16 mouse cellular contexts compared by ENCODE assay signal in genomic region chr17:65700060-65700459, GRCm38 (mm10). TPM values are rescaled to one million over a fixed set of nuclear protein-coding genes. Genes with fewer than 3 reads are reported as not detected.
DNase-seq lines count a peak whose midpoint lies in the region; ATAC-seq lines count a peak whose summit lies in the region.
"Had no signal": no experiment of that assay in that cellular context is flagged by ENCODE, and none has a peak within 500 bp of the region (broad histone marks: within the 10 kb centered on the region; RNA-seq: fewer than 3 reads in every experiment).

No protein-coding gene starts in this region.

- H3K4me1 ChIP-seq in embryonic facial prominence, embryonic 13.5 days: peaks cover 29% of the 10 kb centered on the region
- H3K4me1 ChIP-seq in hindbrain, embryonic 15.5 days (replicated peaks): peaks cover 33% of the 10 kb centered on the region
- peaks cover 11% of the 10 kb centered on the region for H3K4me1 ChIP-seq in neural tube, embryonic 11.5 days (ENCODE audit: control insufficient read depth, insufficient read depth, low read length)
- H3K4me1 ChIP-seq: stomach, embryonic 15.5 days had no signal

- H3K9ac ChIP-seq in embryonic facial prominence, embryonic 13.5 days: no peak overlapping the region
- H3K9ac ChIP-seq in hindbrain, embryonic 15.5 days: no peak overlapping the region
- H3K9ac ChIP-seq in neural tube, embryonic 11.5 days (ENCODE audit: low read length): no peak overlapping the region
- H3K9ac ChIP-seq: embryonic facial prominence, embryonic 12.5 days; limb, embryonic 15.5 days; stomach, embryonic 15.5 days had no signal

- H3K36me3 ChIP-seq in embryonic facial prominence, embryonic 13.5 days: 0 out of 2 replicates have a peak, but pooled peaks cover 1% of the 10 kb centered on the region
- no peaks in the 10 kb centered on the region for H3K36me3 ChIP-seq in hindbrain, embryonic 15.5 days
- no peaks in the 10 kb centered on the region for H3K36me3 ChIP-seq in neural tube, embryonic 11.5 days (ENCODE audit: control insufficient read depth, insufficient read depth, low read length)
- H3K36me3 ChIP-seq: embryonic facial prominence, embryonic 12.5 days; stomach, embryonic 15.5 days had no signal

- H3K4me3 ChIP-seq in embryonic facial prominence, embryonic 13.5 days: no peak overlapping the region
- no peak overlapping the region for H3K4me3 ChIP-seq in hindbrain, embryonic 15.5 days
- H3K4me3 ChIP-seq in neural tube, embryonic 11.5 days (ENCODE audit: low read depth, low read length): no peak overlapping the region
- H3K4me3 ChIP-seq: embryonic facial prominence, embryonic 12.5 days; limb, embryonic 15.5 days; stomach, embryonic 15.5 days had no signal

- DNase-seq in embryo, embryonic 11 days: peak; percentile 56
- no peak for DNase-seq in embryo, embryonic 9.5 days (ENCODE audit: extremely low spot score)
- peak; percentile 53 for DNase-seq in neural tube, embryonic 11.5 days (ENCODE audit: low spot score)
- DNase-seq in lung, postnatal 10 days: no peak
- no peak for DNase-seq in left cerebral cortex, adult 18-20 months (ENCODE audit: low spot score in 2 of 2)
- DNase-seq: gastrocnemius, postnatal 10 days; right cerebral cortex, postnatal 14 days had no signal

- peak overlapping the region; percentile 64; the same call in 1 of the 2 replicates for H3K27ac ChIP-seq in embryonic facial prominence, embryonic 13.5 days
- peak overlapping the region; percentile 77 for H3K27ac ChIP-seq in hindbrain, embryonic 15.5 days (replicated peaks)
- H3K27ac ChIP-seq in neural tube, embryonic 11.5 days (ENCODE audit: low read depth, low read length): peak overlapping the region; percentile 83
- H3K27ac ChIP-seq: limb, embryonic 15.5 days; stomach, embryonic 15.5 days had no signal

- H3K27me3 ChIP-seq in embryonic facial prominence, embryonic 13.5 days: no peaks in the 10 kb centered on the region
- no peaks in the 10 kb centered on the region for H3K27me3 ChIP-seq in hindbrain, embryonic 15.5 days
- no peaks in the 10 kb centered on the region for H3K27me3 ChIP-seq in neural tube, embryonic 11.5 days (ENCODE audit: control insufficient read depth, insufficient read depth, low read length)
- H3K27me3 ChIP-seq: embryonic facial prominence, embryonic 12.5 days; limb, embryonic 15.5 days; stomach, embryonic 15.5 days had no signal

- 50% methylated on average over 4 of the region's 4 CpGs for WGBS in embryonic facial prominence, embryonic 13.5 days
- WGBS in hindbrain, embryonic 15.5 days: 32% methylated on average over 4 of the region's 4 CpGs
- WGBS in neural tube, embryonic 11.5 days: 46% methylated on average over 4 of the region's 4 CpGs

- no peak overlapping the region for H3K4me2 ChIP-seq in embryonic facial prominence, embryonic 13.5 days
- H3K4me2 ChIP-seq in hindbrain, embryonic 15.5 days: no peak overlapping the region
- no peak overlapping the region for H3K4me2 ChIP-seq in neural tube, embryonic 11.5 days (ENCODE audit: low read depth)
- H3K4me2 ChIP-seq: embryonic facial prominence, embryonic 12.5 days; limb, embryonic 15.5 days; stomach, embryonic 15.5 days had no signal

- no peaks in the 10 kb centered on the region for H3K9me3 ChIP-seq in embryonic facial prominence, embryonic 13.5 days
- H3K9me3 ChIP-seq in hindbrain, embryonic 15.5 days: no peaks in the 10 kb centered on the region
- H3K9me3 ChIP-seq in neural tube, embryonic 11.5 days (ENCODE audit: control insufficient read depth, low read length): no peaks in the 10 kb centered on the region
- H3K9me3 ChIP-seq: embryonic facial prominence, embryonic 12.5 days; limb, embryonic 15.5 days; stomach, embryonic 15.5 days had no signal

- no peak for ATAC-seq in embryonic facial prominence, embryonic 13.5 days (ENCODE audit: insufficient number of reproducible peaks, insufficient read depth, low FRiP score, low TSS enrichment, low read depth)
- peak; percentile 19; the same call in 1 of the 2 replicates for ATAC-seq in hindbrain, embryonic 15.5 days (ENCODE audit: low FRiP score, low read depth)
- peak; percentile 76 for ATAC-seq in neural tube, embryonic 11.5 days (ENCODE audit: insufficient read depth, low FRiP score, low TSS enrichment)
- no peak for ATAC-seq in megakaryocyte-erythroid progenitor cell, adult 5-6 weeks (replicated peaks; ENCODE audit: low FRiP score, low TSS enrichment, poor library complexity, severe bottlenecking)
- ATAC-seq: intestine, postnatal 0 days; lung, postnatal 0 days had no signal

RNA-seq across cellular contexts. Expression of gene Txndc2, which starts 58.1 kb away (rescaled TPM):
- 0.29 TPM in 1 of 2 replicates, not detected in the other for polyA plus RNA-seq in embryonic facial prominence, embryonic 13.5 days (2015; fragmentation: Nextera tagmentation; extraction: Ambion mirVana)
- 0.13 TPM in 1 of 2 replicates, not detected in the other for polyA plus RNA-seq in hindbrain, embryonic 15.5 days (2015; fragmentation: Nextera tagmentation; extraction: Ambion mirVana)
- polyA plus RNA-seq in neural tube, embryonic 11.5 days (2014; fragmentation: Nextera tagmentation; extraction: Ambion mirVana): 0.12 TPM in 1 of 2 replicates, not detected in the other
- total RNA-seq in left cerebral cortex, adult 18-20 months (2021): not detected
- total RNA-seq in megakaryocyte-erythroid progenitor cell, adult 5-6 weeks (2014; fragmentation: Nextera tagmentation): not detected in 2 replicates
- total RNA-seq in megakaryocyte-erythroid progenitor cell, adult 5-6 weeks (2017): not detected in 2 replicates
- polyA plus RNA-seq: heart, embryonic 14.5 days; intestine, postnatal 0 days; stomach, embryonic 15.5 days had no signal

Comparison
In these comparisons a context has a peak if more than half of its experiments do, and no peak if none do; other contexts are left out.
1. DNase-seq: peak in embryo, embryonic 11 days (single experiment) and neural tube, embryonic 11.5 days (single experiment); none in embryo, embryonic 9.5 days (single experiment), lung, postnatal 10 days (single experiment) and left cerebral cortex, adult 18-20 months (0 of 2).
2. ATAC-seq: peak in hindbrain, embryonic 15.5 days (single experiment) and neural tube, embryonic 11.5 days (single experiment); none in embryonic facial prominence, embryonic 13.5 days (single experiment) and megakaryocyte-erythroid progenitor cell, adult 5-6 weeks (single experiment).
3. Peak in every context shown above with its lines, with median percentiles within 50 percentile points of each other: H3K27ac ChIP-seq.